Mouse (Mus musculus): ENCODE data around the gene Enpp7.
A peak's percentile ranks its signal among the peaks of the same experiment; 100 is the strongest.

Enpp7 gene

GRCm38 (mm10) chr11:118987999-118988398 is at the start of gene Enpp7:
TSS of gene Enpp7 (plus strand) at chr11:118988188.
- DNase-seq (ENCODE audit: low read depth, low spot score) = no peak

DNA sequence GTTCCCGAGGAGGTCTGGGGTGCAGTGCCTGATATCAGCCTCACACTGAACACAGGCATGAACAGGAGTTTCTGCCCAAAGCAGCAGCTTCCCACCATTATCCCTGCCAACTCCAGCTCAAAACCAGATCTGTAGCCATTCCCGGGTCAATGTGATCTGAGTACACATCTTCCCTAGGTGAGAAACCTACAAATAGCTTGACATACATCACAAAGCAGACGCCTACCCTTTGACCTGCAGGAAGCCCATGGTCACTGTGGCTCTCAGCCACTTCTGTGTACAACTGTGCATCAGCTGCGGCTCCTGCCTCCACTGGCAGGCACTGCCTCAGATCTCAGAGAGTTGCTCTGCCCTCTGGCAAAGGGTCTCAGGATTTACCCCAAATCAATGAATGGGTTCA is 48.3 kb upstream of the Enpp7 start:
- no peak for DNase-seq (ENCODE audit: low read depth, low spot score)

DNA sequence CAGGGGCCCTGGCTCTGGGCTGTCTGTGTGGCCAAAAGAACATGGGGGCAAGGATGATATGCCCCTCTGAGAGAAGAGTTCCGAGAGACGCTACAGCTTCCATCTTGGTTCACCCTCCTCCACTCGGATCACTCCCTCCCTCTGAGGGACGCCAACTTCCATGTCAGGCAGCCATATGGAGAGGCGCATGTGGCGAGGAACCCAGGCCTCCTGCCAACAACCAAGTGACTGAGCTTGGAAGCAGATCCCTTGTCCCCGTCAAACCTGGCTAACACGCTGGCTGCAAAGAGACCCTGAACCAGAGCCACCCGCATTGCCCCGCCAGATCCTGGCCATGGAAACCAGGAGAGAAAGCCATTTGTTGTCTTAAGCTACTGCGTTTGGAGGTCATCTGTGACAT is 47.4 kb upstream of the Enpp7 start:
- DNase-seq (ENCODE audit: low read depth, low spot score) = no peak

DNA sequence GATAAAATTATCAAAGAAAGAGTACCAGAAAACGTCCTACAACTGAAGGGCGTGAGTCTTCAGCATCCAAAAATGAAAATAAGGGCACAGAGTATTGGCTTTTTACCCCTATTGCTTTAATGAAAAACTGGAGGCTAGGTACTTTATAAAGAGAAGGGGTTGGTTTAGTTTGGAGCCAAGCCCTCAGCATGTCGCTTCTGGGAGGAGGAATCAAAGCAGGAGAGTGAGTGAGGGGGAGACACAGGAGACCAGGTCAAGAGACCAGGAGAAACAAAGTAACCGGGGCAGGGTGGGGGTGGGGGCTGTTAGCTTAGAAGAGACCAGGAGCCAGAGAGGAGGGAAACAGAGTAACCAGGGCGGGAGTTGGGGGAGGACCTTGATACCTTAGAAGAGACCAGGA is 46.7 kb upstream of the Enpp7 start:
- DNase-seq (ENCODE audit: low read depth, low spot score) = no peak

DNA sequence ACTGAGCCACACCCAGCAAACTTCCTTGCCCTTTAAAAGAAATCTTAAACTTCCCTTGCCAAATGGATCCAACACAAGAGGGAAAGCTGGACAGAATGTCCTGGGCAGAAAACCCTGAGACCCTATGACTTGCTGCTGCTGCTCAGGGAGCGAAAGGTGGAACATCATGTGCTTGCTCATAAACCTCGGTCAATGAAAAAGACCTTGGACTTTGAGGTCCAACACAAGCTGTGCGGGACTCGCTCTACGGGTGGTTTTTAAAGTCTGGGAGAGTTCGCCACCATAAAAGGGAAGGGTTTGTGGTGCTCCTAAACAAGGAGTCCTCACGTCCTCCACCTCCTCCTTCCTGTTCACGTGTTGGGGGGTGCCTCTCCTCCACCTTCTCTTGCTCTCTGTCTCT is 42.1 kb upstream of the Enpp7 start:
- no peak for DNase-seq (ENCODE audit: low read depth, low spot score)

DNA sequence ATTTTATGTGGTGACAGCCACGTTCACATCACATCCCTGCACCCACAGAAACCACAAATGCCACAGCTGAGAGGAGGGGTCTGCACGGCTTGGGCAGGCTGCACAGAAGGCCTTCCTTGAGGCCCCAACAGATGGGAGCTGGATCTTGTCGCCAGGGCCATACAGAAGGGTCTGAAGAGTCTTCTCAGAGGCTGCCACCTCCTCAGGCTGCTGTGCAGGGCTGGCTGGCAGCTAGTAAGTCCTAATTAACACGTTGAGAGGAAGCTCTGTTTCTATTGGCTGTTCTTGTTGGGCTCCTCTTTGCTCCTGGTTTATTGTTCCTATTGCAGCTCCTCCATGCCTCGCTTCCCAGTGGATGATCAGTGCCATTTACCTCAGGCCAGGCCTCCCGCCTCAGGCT is 33.0 kb upstream of the Enpp7 start:
- DNase-seq (ENCODE audit: low read depth, low spot score) = no peak

- DNase-seq (ENCODE audit: low read depth, low spot score) = no peak
These were observed 30.9 kb upstream of the Enpp7 start for GRCm38 (mm10) chr11:118957070-118957471.

DNA sequence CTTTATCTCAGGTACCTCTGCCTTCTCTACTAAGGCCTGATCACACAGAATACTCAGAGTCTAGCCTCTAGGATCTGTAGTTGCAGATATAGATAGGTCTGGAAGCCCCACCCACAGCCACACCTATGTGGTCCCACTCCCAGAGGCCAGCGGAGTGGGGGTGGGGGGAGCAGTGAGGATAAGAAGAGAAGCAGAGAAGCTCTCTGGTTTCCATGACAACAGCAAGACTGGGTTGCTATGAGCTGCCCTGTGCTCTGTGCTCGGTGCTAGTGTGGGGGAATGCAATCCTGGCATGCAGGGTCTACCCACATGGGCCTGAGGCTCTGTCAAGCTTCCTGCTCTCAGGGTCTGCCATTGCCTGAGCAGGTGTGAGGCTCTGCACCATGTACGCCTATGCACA is 27.3 kb upstream of the Enpp7 start:
- no peak for DNase-seq (ENCODE audit: low read depth, low spot score)

DNA sequence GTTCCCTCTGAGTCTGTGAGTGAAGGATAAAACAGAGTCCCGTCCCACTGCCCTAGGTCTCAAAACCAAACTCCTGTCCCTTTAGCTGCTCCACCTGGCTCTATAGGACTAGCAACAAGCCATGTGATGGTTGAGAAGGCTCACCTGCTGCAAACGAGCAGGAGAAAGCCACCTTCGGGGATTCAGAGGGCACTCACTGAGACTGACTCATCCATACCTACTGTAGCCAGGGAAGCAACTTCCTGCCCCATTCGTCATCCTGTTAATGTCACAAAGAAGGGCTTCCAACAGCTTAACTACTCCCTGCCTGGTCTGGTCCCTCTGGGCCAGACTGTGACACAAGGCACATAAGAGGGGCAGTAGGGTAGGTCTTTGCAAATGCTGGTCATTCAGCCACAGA is 25.5 kb upstream of the Enpp7 start:
- no peak for DNase-seq (ENCODE audit: low read depth, low spot score)

- DNase-seq (ENCODE audit: low read depth, low spot score) = no peak
These were observed 24.1 kb upstream of the Enpp7 start for GRCm38 (mm10) chr11:118963926-118964325.

DNA sequence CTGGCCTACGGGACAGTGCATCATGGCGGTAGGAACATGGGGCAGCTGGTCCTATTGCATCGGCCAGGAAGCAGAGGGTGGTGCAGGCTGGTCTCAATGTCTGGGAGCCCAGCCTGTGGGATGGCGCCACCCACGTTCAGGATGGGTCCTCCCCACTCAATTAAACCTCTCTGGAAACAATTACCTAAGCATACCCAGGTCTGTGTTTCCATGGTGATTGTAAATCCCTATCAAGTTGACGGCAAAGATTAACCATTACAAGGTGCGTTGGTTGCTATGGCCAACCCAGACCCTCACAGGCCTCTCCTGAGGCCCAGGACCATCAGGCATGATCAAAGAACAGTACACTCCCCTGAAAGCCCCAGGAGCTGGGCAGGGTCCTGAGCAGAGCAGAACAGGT is 22.9 kb upstream of the Enpp7 start:
- no peak for DNase-seq (ENCODE audit: low read depth, low spot score)

GRCm38 (mm10) chr11:118971470-118972034 is 16.4 kb upstream of the Enpp7 start:
- DNase-seq (ENCODE audit: low read depth, low spot score) = no peak

GRCm38 (mm10) chr11:118972431-118973377 is 15.3 kb upstream of the Enpp7 start:
- DNase-seq (ENCODE audit: low read depth, low spot score) = no peak

DNA sequence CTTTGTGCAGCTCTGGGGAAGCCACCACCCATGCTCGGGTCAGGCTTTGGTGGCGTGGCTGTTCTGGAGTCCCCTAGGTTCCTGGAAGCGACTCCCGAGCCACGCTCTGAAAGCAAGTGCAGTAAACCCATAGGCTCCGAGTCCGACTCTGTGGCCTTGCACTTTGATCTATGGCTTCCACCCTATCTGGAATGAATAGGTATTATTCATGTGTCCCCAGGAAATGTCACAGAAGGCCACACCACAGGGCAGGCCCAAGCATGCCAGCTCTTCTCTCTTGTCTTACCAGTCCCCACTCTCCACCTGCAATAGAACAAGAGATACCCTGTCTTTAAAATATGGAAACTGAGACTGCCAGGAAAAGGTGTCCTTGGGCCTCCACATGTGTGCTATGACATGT is 13.6 kb upstream of the Enpp7 start:
- DNase-seq (ENCODE audit: low read depth, low spot score) = no peak

- DNase-seq (ENCODE audit: low read depth, low spot score) = peak; percentile 61
These were observed 12.6 kb upstream of the Enpp7 start for GRCm38 (mm10) chr11:118975427-118975826.

DNA sequence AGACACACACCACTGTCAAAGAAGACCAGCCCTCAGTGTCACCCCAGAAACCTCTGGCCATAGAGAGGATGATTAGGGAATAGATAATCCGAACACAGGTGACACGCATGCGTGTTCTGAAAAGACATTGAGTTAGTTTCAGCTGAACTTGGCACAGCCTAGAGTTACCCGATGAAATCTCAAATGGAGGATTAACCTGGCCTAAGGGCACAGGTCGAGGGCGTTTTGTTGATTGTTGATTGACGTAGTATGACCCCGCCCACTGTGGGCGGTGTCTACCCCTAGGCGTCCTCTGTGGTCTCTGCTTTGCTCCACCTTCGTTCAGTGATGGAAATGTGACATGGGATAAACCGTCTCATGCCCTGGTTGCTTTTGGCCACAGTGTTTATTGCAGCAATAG is 12.1 kb upstream of the Enpp7 start:
- DNase-seq (ENCODE audit: low read depth, low spot score) = no peak

DNA sequence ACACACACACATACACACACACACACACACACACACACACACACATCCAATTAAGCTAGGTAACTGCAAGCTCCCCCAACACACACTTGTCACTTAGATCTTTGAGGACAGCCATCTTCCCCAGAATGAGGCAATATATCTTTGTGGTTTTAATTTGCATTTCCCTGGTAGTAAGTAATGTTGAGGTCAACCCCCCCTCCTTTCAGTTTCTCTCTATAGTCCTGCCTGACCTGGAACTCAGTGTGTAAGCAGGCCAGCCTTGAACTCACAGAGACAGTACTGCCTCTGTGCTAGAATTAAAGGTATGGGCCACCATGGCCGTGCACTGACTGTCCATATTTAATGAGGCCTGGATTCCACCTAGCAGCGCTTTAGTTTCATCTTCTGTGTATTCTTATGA is 7.6 kb upstream of the Enpp7 start:
- DNase-seq (ENCODE audit: low read depth, low spot score) = no peak

- no peak for DNase-seq (ENCODE audit: low read depth, low spot score)
These were observed 6.8 kb upstream of the Enpp7 start for GRCm38 (mm10) chr11:118981012-118981776.

- DNase-seq (ENCODE audit: low read depth, low spot score) = no peak
These were observed 5.3 kb upstream of the Enpp7 start for GRCm38 (mm10) chr11:118982593-118983113.

DNA sequence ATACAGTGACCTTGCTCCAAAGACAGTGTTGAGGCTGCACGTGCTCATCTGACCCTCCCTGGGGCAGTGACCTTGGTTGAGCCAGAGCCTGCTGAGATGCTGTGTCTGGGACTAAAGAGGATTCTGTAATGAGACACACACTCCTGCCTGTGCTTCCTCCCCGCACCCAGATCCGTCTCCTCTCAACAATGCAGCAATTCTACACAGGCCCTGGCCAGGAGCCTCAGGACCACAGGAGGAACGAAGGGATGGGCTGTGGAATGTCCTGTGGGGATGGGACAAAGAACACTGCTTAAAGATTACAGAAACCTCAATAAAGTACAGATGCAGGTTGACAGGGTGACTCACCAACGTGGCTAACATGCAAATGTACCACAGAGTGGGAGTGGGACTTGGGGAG is 2.4 kb upstream of the Enpp7 start:
- no peak for DNase-seq (ENCODE audit: low read depth, low spot score)

- DNase-seq (ENCODE audit: low read depth, low spot score) = no peak
These were observed 4.8 kb downstream of the Enpp7 start for GRCm38 (mm10) chr11:118992781-118993180.

DNA sequence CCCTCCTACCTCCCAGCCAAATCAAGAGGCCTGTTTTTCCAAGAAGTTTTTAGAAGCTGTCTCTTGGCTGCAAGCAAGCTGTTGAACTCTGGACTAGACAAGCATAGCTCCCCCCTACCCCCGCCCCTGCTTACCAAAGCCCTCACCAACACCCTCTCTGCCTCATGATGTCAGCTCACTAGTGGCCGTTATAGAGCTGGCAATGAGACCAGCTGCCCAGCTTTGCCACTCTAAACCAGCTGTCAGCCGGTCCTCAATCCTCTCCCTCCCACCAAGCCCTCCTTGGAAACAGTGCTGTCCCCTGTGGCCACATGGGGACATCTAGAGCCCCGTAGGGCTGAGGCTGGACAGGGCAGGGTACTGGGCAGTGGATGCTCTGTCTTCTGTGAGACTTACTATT is 7.5 kb downstream of the Enpp7 start:
- no peak for DNase-seq (ENCODE audit: low read depth, low spot score)
